Mouse (Mus musculus) lung, postnatal 0 days (tissue): ENCODE data around the gene Rerg.

ENCODE experiments used
- CTCF ChIP-seq: IDR thresholded peaks from 2 replicates; pipeline ENCODE4 v1.5.1; 2016; ENCODE audit warnings: antibody characterized with exemption, mild to moderate bottlenecking
- EP300 ChIP-seq: IDR thresholded peaks from 2 replicates; pipeline ENCODE4 v1.6.1; 2016; ENCODE audit warnings: antibody characterized with exemption, mild to moderate bottlenecking, control low read depth

DNA sequence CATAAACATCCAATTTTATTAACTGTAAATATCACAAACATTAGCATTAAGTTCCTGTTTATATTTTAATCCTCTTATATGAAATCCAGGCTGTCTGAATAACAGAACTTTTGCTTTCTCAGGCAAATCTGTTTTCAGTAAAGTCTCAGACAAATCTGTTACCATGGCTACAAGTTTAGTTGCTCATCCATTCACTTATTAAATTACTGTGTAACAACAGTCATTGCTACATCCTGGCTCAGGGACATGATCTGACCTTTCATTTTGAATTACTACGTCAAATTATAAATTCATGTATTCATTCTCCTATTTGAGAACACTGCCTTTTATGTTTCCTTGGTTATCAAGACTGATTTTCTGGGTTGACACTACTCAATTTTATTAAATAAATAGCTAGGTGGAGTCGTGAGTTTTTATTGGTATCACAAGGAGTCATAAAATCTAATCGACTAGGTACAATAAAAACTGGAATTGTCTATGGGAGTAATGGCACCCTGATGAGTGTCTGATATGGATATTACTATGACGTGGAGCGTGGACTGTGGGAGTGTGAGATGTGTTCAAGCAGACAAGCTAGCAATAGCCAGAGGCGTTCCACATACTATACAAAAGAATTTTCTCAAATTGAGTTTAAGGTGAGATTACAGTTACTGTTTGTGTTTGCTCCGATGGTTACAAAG, 140.2 kb downstream of the Rerg start:
- TF ChIP-seq EP300 (no peak), CTCF (no peak)
